Mouse (Mus musculus) left cerebral cortex, adult 18-20 months (tissue): ENCODE data around the gene Trpm7. TPM values are rescaled to one million over a fixed set of nuclear protein-coding genes. Genes with fewer than 3 reads are reported as not detected.

Experiments used
- DNase-seq, 2 experiments: peaks; one replicate each; pipeline ENCODE4 v3.0.0; 2021 to 2022; ENCODE audit warnings: low spot score in 2 of 2, mixed read lengths in 1 of 2
- microRNA-seq, 2 experiments: library from miRNA; unstranded; fragments of <30 nt; microRNA quantifications; one replicate each; pipeline ENCODE4 v1.2.0; 2021
- total RNA-seq, 2 experiments: library from RNA; stranded (reverse); gene quantifications; 2 replicates each; pipeline ENCODE4 v1.2.3; 2021

Gene Trpm7
- total RNA-seq, 2 experiments from 2014 or later: 33.9 to 35.4 TPM

DNA sequence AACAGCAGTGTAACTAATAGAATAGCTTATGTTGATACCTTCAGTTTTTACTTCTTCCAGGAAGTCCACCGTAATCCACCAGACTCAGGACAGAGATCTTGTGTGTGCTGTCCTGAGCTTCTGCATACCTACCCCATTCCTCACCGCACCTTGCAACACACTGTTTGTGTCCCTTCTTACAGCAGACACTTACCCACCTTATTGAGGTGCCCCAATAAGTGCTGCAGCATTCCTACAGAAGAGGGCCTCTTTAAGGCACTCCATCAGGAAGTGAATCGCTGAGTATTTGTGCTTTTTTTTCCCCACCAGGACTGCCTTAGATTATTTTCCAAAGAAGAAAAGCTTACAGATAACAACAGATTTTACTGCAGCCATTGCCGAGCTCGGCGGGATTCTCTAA lies 120.4 kb downstream of the Trpm7 start:
- no peak for DNase-seq

DNA sequence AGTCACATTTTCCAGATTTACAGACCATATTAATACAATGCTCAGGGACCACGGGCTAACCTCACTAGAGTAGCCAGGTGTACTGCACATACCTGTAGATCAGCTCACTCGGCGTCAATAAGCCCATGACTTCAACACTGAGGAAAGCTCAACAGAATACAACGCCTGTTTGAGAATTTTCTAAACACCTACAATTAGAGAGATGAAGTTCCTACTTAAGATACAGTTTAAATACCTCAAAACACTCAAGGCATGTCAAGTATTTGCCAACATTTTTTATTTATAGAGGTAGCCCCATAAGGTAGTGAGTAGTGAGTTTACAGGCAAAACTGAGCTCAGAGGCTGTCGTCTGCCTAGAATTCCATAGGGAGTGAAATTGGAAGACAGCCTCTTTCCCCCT lies 132.6 kb downstream of the Trpm7 start:
- DNase-seq: no peak

Small RNA genes lying within 50 kb of the gene (microRNA-seq; reads per million reads assigned to microRNA genes)
- gene Mir3473g: 1.5 to 2.7 reads per million in 2 experiments

Other genes starting within 250 kb of the Trpm7 start
- 10 to 100 TPM; 19.3 to 20.0 TPM for gene Gabpb1, start 199.9 kb downstream of the Trpm7 start, total RNA-seq
- gene Usp8, start 168.9 kb downstream of the Trpm7 start, total RNA-seq: 10 to 100 TPM; 49.0 to 52.1 TPM
- under 1 TPM in 1 of 2 experiments, not detected in 1; 0.49 TPM for gene Usp50, start 92.8 kb downstream of the Trpm7 start, total RNA-seq
- gene Sppl2a, start 57.0 kb upstream of the Trpm7 start, total RNA-seq: 10 to 100 TPM; 27.4 to 30.1 TPM
- gene Ap4e1, start 132.5 kb upstream of the Trpm7 start, total RNA-seq: 10 to 100 TPM; 11.3 to 11.4 TPM
- gene Blvra, start 194.4 kb upstream of the Trpm7 start, total RNA-seq: 10 to 100 TPM; 28.3 to 29.1 TPM